Mouse (Mus musculus) forebrain, embryonic 16.5 days (tissue): ENCODE measurements at regions not wholly inside any gene's neighbourhood (a gene's known extent, or its start where the extent isn't known, plus 50 kb on each side); places are given as distances from the start of the nearest gene placed in this dataset.

Experiments used
- ATAC-seq: fragments of 200-750 bp; cut with Nextera tagmentation; 2 replicates; pipeline ENCODE4 v1.8.0; 2017; ENCODE audit warnings: mild to moderate bottlenecking, moderate library complexity
- H3K27ac ChIP-seq: fragments of 300-500 bp; sonication (generic); 2 replicates; pipeline ENCODE4 v1.5.1; 2014; ENCODE audit warnings: low read length, control low read depth
- H3K27me3 ChIP-seq: fragments of 300-500 bp; sonication (generic); replicated peaks from 2 replicates; pipeline ENCODE4 v1.6.1; 2014; ENCODE audit warnings: low read length; ENCODE audit not compliant: control insufficient read depth, insufficient read depth
- H3K36me3 ChIP-seq: fragments of 300-500 bp; sonication (generic); 2 replicates; pipeline ENCODE4 v1.6.1; 2014; ENCODE audit not compliant: control insufficient read depth, insufficient read depth
- H3K4me1 ChIP-seq: fragments of 300-500 bp; sonication (generic); replicated peaks from 2 replicates; pipeline ENCODE4 v1.6.1; 2014; ENCODE audit warnings: low read length; ENCODE audit not compliant: control insufficient read depth, insufficient read depth
- H3K4me2 ChIP-seq: fragments of 300-500 bp; sonication (generic); 2 replicates; pipeline ENCODE4 v1.6.1; 2014; ENCODE audit warnings: mild to moderate bottlenecking, low read length, control low read depth
- H3K4me3 ChIP-seq: fragments of 300-500 bp; sonication (generic); replicated peaks from 2 replicates; pipeline ENCODE4 v1.5.1; 2014; ENCODE audit warnings: mild to moderate bottlenecking, low read length, control low read depth
- H3K9ac ChIP-seq: fragments of 300-500 bp; sonication (generic); replicated peaks from 2 replicates; pipeline ENCODE4 v1.6.1; 2014; ENCODE audit warnings: low read depth, low read length, control low read depth
- H3K9me3 ChIP-seq: fragments of 300-500 bp; sonication (generic); 2 replicates; pipeline ENCODE4 v1.6.1; 2016; ENCODE audit warnings: low read length; ENCODE audit not compliant: control insufficient read depth
- WGBS: fragments of 180-500 bp; shearing (Covaris S2); extraction: QIAGEN DNeasy Blood & Tissue Kit; methylation state at CpG from one replicate; pipeline ENCODE4 v1.1.7; 2014; 5-methylcytosine and 5-hydroxymethylcytosine counted together

DNA sequence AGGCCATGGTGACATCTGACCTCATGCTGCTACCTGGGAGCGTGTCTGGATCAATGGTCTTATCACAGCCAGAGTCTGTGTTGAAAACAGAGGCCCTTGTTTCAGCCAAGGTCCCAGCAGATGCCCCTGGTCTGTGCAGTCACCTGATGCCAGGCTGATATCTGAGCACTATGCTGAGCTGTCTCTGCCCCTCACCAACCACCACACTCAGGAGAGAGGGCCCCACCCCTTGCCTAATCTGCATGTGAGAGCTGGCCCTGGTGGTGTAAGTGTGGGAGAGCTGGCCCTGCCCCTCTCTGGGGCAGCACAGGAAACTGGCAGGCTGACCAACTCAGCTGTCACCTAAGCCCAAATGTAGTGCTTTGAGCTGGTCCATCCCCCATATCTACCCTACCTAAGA, 210.5 kb upstream of the A1bg start:
- Histone ChIP-seq H3K9ac (no peak overlapping the region), H3K27ac (no peak overlapping the region), H3K36me3 (no peaks in the 10 kb centered on the region), H3K4me1 (no peaks in the 10 kb centered on the region), H3K4me3 (no peak overlapping the region), H3K9me3 (no peaks in the 10 kb centered on the region), H3K4me2 (no peak overlapping the region), H3K27me3 (no peaks in the 10 kb centered on the region)
- no peak for ATAC-seq
- WGBS = 95% methylated on average over 1 of the region's 1 CpGs

DNA sequence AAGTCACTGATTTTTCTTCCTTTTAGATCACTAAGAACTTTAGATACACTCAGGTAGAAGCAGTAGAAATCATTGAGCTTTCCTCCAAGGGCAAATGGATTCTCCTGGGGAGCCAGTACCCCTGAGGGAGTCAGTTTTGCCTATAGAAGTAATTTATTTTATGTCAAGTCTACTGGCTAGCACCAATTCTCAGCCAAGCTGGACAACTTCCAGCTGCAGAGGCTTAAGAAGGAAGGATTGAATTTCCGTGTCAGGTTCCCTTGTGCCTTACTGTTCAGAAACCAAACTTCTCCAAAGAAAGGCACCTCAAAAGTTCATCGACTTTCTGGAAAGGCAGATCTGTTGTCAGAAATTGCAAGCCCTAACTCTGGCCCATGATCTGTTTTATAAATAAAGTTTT, 205.2 kb upstream of the A1bg start:
- no peak overlapping the region for H3K9ac ChIP-seq
- ATAC-seq = no peak

GRCm38 (mm10) chr15:61127130-61127529, 204.3 kb upstream of the A1bg start:
- no peaks in the 10 kb centered on the region for H3K36me3 ChIP-seq
- no peaks in the 10 kb centered on the region for H3K4me1 ChIP-seq
- H3K4me2 ChIP-seq = no peak overlapping the region
- no peaks in the 10 kb centered on the region for H3K27me3 ChIP-seq
- H3K9me3 ChIP-seq = no peaks in the 10 kb centered on the region
- no peak overlapping the region for H3K27ac ChIP-seq
- no peak for ATAC-seq
- H3K4me3 ChIP-seq = no peak overlapping the region
- H3K9ac ChIP-seq = no peak overlapping the region

More for the DNA sequence above, 205.2 kb upstream of the A1bg start:
- H3K4me3 ChIP-seq = no peak overlapping the region
- H3K4me2 ChIP-seq = no peak overlapping the region
- no peaks in the 10 kb centered on the region for H3K4me1 ChIP-seq
- H3K9me3 ChIP-seq = no peaks in the 10 kb centered on the region
- H3K36me3 ChIP-seq = no peaks in the 10 kb centered on the region
- H3K27ac ChIP-seq = no peak overlapping the region
- no peaks in the 10 kb centered on the region for H3K27me3 ChIP-seq
- 84% methylated on average over 2 of the region's 2 CpGs for WGBS

DNA sequence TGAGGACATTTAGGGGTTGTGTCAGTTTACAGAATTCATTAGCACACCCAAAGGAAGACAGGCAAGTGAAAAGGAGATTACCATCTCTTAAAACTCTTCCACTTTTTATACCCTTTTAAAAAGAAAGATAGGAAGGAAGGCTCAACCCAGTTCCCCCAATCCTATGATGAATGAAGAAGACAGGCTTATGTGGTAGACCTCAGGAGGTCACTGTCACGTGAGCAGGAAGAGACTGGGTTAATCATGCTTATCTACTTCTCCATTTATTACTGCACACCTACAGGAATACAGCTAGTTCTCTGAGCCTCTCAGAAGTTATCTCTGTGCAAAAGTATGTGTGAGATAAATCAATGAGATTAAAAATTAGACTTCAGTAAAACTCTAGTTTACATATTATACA, 194.1 kb upstream of the A1bg start:
- H3K4me1 ChIP-seq = no peaks in the 10 kb centered on the region
- WGBS = 69% methylated on average over 1 of the region's 1 CpGs
- H3K9me3 ChIP-seq = no peaks in the 10 kb centered on the region
- H3K4me2 ChIP-seq = no peak overlapping the region
- no peak for ATAC-seq
- H3K27ac ChIP-seq = no peak overlapping the region
- H3K27me3 ChIP-seq = no peaks in the 10 kb centered on the region
- H3K4me3 ChIP-seq = no peak overlapping the region
- no peak overlapping the region for H3K9ac ChIP-seq
- no peaks in the 10 kb centered on the region for H3K36me3 ChIP-seq

DNA sequence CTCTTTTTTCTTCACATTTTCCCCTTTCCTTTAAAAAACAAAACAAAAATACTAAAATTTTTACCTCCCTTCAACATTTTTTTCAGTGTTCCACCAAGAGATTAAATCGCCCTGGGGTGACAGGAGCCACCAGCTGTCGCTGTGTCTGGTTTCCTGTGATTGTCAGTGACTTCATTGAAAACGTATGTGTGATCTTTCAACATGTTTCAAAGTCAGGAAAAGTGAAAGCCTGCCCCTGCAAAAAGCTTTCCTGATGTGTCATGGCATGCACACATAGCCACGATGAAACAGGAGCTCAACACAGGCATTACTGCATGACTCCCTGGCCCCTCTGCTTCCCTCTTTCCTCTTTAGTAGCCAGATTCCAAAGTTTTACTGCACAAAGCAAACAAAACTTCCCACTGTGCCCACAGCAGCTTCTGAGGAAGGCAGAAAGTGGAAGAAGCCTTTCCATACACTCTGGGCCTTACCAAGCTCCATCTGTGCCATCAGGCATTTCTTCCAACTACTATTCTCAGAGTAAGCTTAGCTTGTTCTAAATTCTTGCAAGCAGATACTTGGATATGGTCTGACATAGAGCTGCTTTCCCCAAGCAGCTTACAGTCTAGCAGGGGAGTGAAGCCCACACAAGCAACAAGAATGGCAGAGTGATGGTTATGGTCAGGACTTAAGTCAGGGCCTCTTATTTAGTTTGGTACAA, 186.8 kb upstream of the A1bg start:
- peaks cover 8% of the 10 kb centered on the region for H3K4me1 ChIP-seq

GRCm38 (mm10) chr15:61108957-61109356, 186.1 kb upstream of the A1bg start:
- H3K4me1 ChIP-seq = peaks cover 8% of the 10 kb centered on the region
- 17% methylated on average over 2 of the region's 2 CpGs for WGBS
- H3K9ac ChIP-seq = no peak overlapping the region
- ATAC-seq = peak; percentile 33; the same call in 1 of the 2 replicates
- H3K36me3 ChIP-seq = no peaks in the 10 kb centered on the region
- no peaks in the 10 kb centered on the region for H3K27me3 ChIP-seq
- H3K9me3 ChIP-seq = no peaks in the 10 kb centered on the region
- H3K27ac ChIP-seq = no peak overlapping the region
- no peak overlapping the region for H3K4me3 ChIP-seq
- H3K4me2 ChIP-seq = no peak overlapping the region

More for the DNA sequence above, 186.8 kb upstream of the A1bg start:
- Histone ChIP-seq H3K9me3 (no peaks in the 10 kb centered on the region), H3K4me3 (no peak overlapping the region), H3K36me3 (no peaks in the 10 kb centered on the region), H3K27me3 (no peaks in the 10 kb centered on the region), H3K9ac (no peak overlapping the region), H3K27ac (no peak overlapping the region), H3K4me2 (no peak overlapping the region)
- WGBS = 24% methylated on average over 4 of the region's 4 CpGs
- no peak for ATAC-seq

DNA sequence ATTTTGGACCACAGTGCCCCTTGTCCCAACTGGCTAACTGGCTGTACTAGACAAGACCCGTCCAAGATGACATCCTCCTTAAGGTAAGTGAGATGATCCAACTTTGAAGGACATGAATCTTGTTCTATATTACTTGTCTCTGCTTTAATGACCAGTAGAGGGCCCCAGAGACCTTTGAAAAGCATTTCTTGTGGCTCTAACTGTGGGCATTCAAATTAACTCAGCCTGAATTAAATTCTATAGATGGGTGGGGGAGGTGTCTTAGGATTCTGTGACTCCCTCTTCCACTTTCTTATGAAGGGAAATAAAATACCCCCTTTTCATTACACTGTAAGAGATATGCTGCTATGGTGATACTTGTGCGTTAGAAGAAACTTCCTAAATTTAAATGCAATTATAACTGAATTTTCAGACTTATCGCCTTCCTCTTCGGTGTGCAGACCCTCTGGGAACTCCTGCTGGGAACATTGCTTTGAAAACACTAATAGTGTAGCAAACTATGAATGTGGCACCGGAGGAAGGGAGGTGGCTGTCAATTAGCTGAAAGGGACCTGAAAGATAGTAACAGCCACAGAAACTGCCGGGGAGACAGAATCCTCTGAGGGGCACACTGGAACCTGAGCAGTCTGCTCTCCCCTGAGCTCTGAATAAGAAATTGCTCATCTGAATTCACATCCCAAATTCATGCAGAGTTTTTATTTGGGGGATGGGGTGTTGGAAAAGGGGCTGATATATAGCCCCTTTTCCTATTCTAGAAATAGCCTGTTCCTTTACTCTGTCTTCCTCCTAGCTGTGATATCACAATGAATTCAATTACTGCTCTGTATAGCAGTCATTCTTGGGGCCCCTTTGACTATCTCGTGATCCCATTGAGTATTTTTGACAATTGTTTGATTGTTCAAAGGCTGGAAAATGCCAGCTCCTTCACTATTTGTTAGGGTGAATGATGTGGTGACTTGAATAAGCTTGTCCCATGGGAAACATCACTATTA, 179.9 kb upstream of the A1bg start:
- no peaks in the 10 kb centered on the region for H3K36me3 ChIP-seq
- peaks cover 6% of the 10 kb centered on the region for H3K4me1 ChIP-seq
- H3K9me3 ChIP-seq = no peaks in the 10 kb centered on the region
- peak overlapping the region; percentile 30; the same call in 1 of the 2 replicates for H3K4me2 ChIP-seq
- no peak overlapping the region for H3K9ac ChIP-seq
- H3K27me3 ChIP-seq = no peaks in the 10 kb centered on the region
- ATAC-seq = peak; percentile 89
- 3% methylated on average over 7 of the region's 7 CpGs for WGBS
- no peak overlapping the region for H3K4me3 ChIP-seq
- no peak overlapping the region for H3K27ac ChIP-seq

GRCm38 (mm10) chr15:61100807-61101206, 178.0 kb upstream of the A1bg start:
- H3K4me1 ChIP-seq = peaks cover 6% of the 10 kb centered on the region
- no peak overlapping the region for H3K9ac ChIP-seq
- H3K36me3 ChIP-seq = no peaks in the 10 kb centered on the region
- ATAC-seq = no peak
- no peak overlapping the region for H3K27ac ChIP-seq
- no peaks in the 10 kb centered on the region for H3K27me3 ChIP-seq
- 77% methylated on average over 4 of the region's 4 CpGs for WGBS
- no peak overlapping the region for H3K4me3 ChIP-seq
- H3K9me3 ChIP-seq = no peaks in the 10 kb centered on the region
- no peak overlapping the region for H3K4me2 ChIP-seq

DNA sequence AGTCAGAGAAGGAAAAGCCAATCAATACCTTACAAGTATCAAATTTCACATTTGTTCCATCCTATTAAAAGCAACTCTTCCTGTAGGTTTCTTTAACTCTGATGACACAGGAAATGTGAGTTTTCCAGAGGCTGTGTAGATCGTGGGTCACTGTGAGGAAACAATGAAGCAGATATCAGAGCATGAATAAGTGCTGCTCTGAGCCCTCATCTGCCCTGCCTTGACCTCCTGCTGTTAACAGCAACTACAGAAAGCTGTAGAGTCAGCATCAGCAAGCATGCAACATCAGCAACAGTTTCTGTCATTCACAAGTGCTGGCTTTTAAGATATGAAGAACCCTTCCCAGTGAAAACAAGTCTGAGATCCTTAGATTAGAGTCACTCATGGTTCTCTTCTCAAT, 176.2 kb upstream of the A1bg start:
- H3K4me3 ChIP-seq = no peak overlapping the region
- no peak for ATAC-seq
- peaks cover 6% of the 10 kb centered on the region for H3K4me1 ChIP-seq
- no peaks in the 10 kb centered on the region for H3K9me3 ChIP-seq
- no peak overlapping the region for H3K4me2 ChIP-seq
- no peaks in the 10 kb centered on the region for H3K36me3 ChIP-seq
- H3K9ac ChIP-seq = no peak overlapping the region
- H3K27ac ChIP-seq = no peak overlapping the region
- no peaks in the 10 kb centered on the region for H3K27me3 ChIP-seq
- 46% methylated on average over 1 of the region's 1 CpGs for WGBS
